Mouse (Mus musculus): Measurements from ENCODE around the gene Gm20388. TPM values are rescaled to one million over a fixed set of nuclear protein-coding genes. Genes with fewer than 3 reads are reported as not detected.

Gene Gm20388
- polyA plus RNA-seq, 1 experiment from 2014 or later = not detected

DNA sequence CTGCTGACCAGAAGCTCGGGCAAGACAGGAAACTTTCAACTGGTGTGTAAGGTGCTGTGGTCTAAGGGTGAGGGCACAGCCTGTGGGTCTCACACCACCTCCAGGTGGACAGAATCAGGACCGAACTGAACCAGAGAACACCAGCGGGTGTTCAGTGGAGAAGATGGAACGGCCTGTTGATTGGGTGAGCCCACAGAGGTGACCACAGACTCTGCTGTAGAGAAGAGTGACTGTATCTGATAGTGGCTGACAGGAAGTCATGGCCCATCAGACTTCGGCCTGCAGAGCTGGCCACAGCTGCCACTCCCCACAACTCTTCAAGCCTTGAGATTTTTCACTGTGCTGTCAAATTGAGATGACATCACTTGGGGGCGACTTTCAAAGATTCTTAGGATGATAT lies 3808.6 kb downstream of the Gm20388 start:
- DNase-seq (ENCODE audit: low spot score) (no peak), ATAC-seq (ENCODE audit: low FRiP score) (no peak)
- no peak overlapping the region for H3K9ac ChIP-seq
- H3K4me2 ChIP-seq (replicated peaks) = no peak overlapping the region
- no peaks in the 10 kb centered on the region for H3K36me3 ChIP-seq (replicated peaks; ENCODE audit: control insufficient read depth, insufficient read depth)
- no peak overlapping the region for H3K4me3 ChIP-seq (replicated peaks; ENCODE audit: low read length)
- H3K27me3 ChIP-seq (ENCODE audit: control insufficient read depth, insufficient read depth, low read length) = no peaks in the 10 kb centered on the region
- WGBS = 93% methylated on average over 6 of the region's 6 CpGs
- no peak overlapping the region for H3K27ac ChIP-seq
- H3K4me1 ChIP-seq (replicated peaks; ENCODE audit: control insufficient read depth, insufficient read depth, low read length) = peaks cover 5% of the 10 kb centered on the region; the same call in 1 of the 2 replicates
- no peaks in the 10 kb centered on the region for H3K9me3 ChIP-seq (ENCODE audit: control insufficient read depth, low read length)

DNA sequence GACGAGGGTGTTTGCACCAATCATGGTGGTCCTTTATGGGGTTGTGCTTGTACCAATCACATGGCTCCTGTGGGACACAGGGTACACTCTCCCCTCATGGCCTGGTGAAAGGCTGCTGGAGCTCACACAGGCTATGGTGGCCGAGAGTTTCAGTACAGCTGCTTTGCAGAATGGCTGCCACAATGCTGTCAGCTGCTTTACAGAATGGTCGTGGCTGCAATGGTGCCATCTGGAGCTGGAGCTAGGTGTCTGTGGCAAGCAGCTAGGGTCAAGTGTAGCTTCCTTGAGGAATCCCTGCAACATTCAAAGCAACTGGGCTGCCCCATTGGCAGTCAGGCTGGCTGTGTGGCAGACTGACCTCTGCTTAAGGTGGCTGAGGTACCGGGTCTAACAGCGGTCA lies 3809.2 kb downstream of the Gm20388 start:
- H3K27me3 ChIP-seq (ENCODE audit: control insufficient read depth, insufficient read depth, low read length) = no peaks in the 10 kb centered on the region
- no peak overlapping the region for H3K4me2 ChIP-seq (replicated peaks)
- H3K4me1 ChIP-seq (replicated peaks; ENCODE audit: control insufficient read depth, insufficient read depth, low read length) = peaks cover 5% of the 10 kb centered on the region; the same call in 1 of the 2 replicates
- 61% methylated on average over 5 of the region's 5 CpGs for WGBS
- H3K27ac ChIP-seq = no peak overlapping the region
- H3K9me3 ChIP-seq (ENCODE audit: control insufficient read depth, low read length) = no peaks in the 10 kb centered on the region
- no peak for ATAC-seq (ENCODE audit: low FRiP score)
- no peak overlapping the region for H3K9ac ChIP-seq
- no peaks in the 10 kb centered on the region for H3K36me3 ChIP-seq (replicated peaks; ENCODE audit: control insufficient read depth, insufficient read depth)
- DNase-seq (ENCODE audit: low spot score) = no peak
- no peak overlapping the region for H3K4me3 ChIP-seq (replicated peaks; ENCODE audit: low read length)

DNA sequence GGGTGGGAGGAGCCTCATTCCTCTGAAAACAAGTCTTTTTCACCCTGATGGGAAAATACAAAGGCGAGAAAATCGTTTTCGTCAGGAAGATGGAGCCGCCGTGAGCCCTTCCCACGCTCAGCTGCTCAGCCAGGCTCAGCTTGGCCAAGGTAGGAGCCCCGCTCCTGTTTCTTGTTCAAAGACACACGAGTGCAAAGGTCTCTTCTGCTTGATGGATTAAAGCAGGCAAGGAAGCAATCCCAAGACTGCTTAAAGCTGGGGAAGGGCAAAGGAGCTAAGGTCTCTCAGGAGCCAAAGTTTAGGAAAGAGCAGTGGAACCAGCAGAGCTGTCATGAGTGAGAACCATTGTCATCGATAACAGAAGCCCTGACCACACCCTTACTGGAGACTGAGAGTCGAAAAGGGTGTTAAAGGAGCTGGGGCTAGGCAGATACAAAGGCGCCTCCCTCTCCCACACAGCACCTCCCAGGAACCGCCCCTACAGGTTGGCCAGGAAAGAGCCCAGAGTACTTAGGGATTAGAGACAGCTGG lies 3809.9 kb downstream of the Gm20388 start:
- Histone ChIP-seq H3K36me3 (replicated peaks; ENCODE audit: control insufficient read depth, insufficient read depth) (no peaks in the 10 kb centered on the region), H3K9ac (no peak overlapping the region), H3K4me2 (replicated peaks) (no peak overlapping the region), H3K4me1 (replicated peaks; ENCODE audit: control insufficient read depth, insufficient read depth, low read length) (peaks cover 10% of the 10 kb centered on the region), H3K27ac (no peak overlapping the region), H3K4me3 (replicated peaks; ENCODE audit: low read length) (no peak overlapping the region), H3K9me3 (ENCODE audit: control insufficient read depth, low read length) (no peaks in the 10 kb centered on the region), H3K27me3 (ENCODE audit: control insufficient read depth, insufficient read depth, low read length) (no peaks in the 10 kb centered on the region)
- WGBS = 18% methylated on average over 12 of the region's 12 CpGs
- ATAC-seq (ENCODE audit: low FRiP score) (no peak), DNase-seq (ENCODE audit: low spot score) (no peak)

DNA sequence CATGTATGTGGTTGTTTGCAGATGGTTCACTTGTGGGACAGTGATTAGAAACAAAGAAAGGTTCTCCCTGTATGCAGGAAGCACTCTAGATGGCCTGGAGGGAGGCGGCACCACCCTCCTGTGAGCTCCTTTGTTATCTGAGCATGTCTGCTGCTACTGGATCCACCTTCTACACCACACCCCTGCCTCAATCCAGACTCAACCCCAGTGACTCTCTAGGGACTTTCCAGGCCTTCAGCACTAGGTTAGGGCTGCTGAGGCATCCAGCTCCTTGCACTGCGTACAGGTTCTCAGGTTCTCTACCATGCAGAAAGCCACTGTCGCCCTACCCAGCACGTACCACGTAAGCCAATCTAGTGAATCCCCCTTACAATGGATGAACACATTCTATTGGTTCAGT lies 3811.6 kb downstream of the Gm20388 start:
- no peak overlapping the region for H3K4me3 ChIP-seq (replicated peaks; ENCODE audit: low read length)
- H3K4me2 ChIP-seq (replicated peaks) = no peak overlapping the region
- DNase-seq (ENCODE audit: low spot score) = no peak
- peaks cover 8% of the 10 kb centered on the region for H3K4me1 ChIP-seq (replicated peaks; ENCODE audit: control insufficient read depth, insufficient read depth, low read length)
- ATAC-seq (ENCODE audit: low FRiP score) = no peak
- 88% methylated on average over 5 of the region's 5 CpGs for WGBS
- no peak overlapping the region for H3K9ac ChIP-seq
- H3K9me3 ChIP-seq (ENCODE audit: control insufficient read depth, low read length) = no peaks in the 10 kb centered on the region
- no peak overlapping the region for H3K27ac ChIP-seq
- H3K27me3 ChIP-seq (ENCODE audit: control insufficient read depth, insufficient read depth, low read length) = no peaks in the 10 kb centered on the region
- no peaks in the 10 kb centered on the region for H3K36me3 ChIP-seq (replicated peaks; ENCODE audit: control insufficient read depth, insufficient read depth)

DNA sequence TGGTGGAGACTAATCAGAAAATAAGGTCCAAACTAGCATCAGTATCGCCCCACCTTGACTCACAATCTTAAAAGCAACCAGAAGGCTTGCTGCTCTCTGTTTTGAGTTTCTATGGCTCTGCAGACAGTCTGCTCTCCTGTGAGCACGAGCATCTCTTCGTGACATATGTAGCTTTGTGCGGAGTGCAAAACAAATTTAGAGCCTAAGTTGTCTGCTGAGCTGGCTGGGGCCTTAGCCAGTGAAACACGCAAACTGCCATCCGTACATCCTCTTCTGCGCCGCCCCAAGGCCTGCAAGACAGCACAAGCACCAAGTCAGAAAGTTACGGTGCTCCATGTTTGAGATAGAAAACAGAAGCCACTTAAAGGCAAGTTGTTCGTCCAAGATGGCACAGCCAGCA lies 3814.1 kb downstream of the Gm20388 start:
- H3K4me3 ChIP-seq (replicated peaks; ENCODE audit: low read length) = no peak overlapping the region
- H3K36me3 ChIP-seq (replicated peaks; ENCODE audit: control insufficient read depth, insufficient read depth) = no peaks in the 10 kb centered on the region
- no peak overlapping the region for H3K27ac ChIP-seq
- DNase-seq (ENCODE audit: low spot score) = no peak
- H3K27me3 ChIP-seq (ENCODE audit: control insufficient read depth, insufficient read depth, low read length) = no peaks in the 10 kb centered on the region
- H3K4me1 ChIP-seq (replicated peaks; ENCODE audit: control insufficient read depth, insufficient read depth, low read length) = peaks cover 26% of the 10 kb centered on the region
- H3K9me3 ChIP-seq (ENCODE audit: control insufficient read depth, low read length) = no peaks in the 10 kb centered on the region
- H3K9ac ChIP-seq = no peak overlapping the region
- 95% methylated on average over 10 of the region's 10 CpGs for WGBS
- no peak for ATAC-seq (ENCODE audit: low FRiP score)
- no peak overlapping the region for H3K4me2 ChIP-seq (replicated peaks)

DNA sequence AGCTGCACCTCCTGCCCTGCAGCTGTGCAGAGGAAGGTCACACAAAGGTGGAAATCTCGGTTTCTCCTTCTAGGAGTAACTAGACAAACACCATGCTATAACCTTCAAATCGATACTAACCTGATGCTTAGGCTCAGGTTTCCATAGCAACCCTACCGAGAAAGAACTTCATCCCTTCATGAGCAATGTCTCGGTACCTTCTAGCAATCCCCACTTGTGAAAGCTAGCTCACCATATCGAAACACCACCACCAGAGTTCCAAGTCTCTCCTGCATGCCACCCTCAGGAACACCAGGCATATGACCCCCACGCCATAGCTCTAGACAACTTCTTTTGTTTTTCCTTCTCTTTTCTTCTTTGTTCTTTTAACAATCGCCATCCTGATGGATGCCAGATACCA lies 3814.6 kb downstream of the Gm20388 start:
- no peaks in the 10 kb centered on the region for H3K36me3 ChIP-seq (replicated peaks; ENCODE audit: control insufficient read depth, insufficient read depth)

DNA sequence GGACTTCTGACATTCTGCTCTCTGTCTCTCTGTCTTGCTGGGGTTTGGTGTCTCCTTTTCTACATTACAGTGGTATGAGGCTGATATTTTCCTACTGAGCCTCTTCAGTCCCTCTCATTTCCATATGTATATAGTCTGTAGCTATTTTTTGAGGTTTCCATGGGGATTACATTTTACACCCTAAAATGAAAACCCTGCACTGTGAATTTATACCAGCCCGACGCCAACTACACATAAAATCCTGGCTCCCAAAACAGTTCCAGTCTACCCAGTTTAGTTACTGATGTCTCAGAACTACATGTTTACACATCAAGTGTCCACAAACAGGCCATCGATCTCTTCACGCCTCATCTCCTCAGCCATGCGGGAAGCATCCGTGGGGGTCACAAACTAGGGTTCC lies 3816.1 kb downstream of the Gm20388 start:
- no peaks in the 10 kb centered on the region for H3K9me3 ChIP-seq (ENCODE audit: control insufficient read depth, low read length)
- H3K36me3 ChIP-seq (replicated peaks; ENCODE audit: control insufficient read depth, insufficient read depth) = no peaks in the 10 kb centered on the region
- 80% methylated on average over 6 of the region's 6 CpGs for WGBS
- H3K27me3 ChIP-seq (ENCODE audit: control insufficient read depth, insufficient read depth, low read length) = no peaks in the 10 kb centered on the region
- H3K4me2 ChIP-seq (replicated peaks) = no peak overlapping the region
- no peak overlapping the region for H3K9ac ChIP-seq
- no peak overlapping the region for H3K4me3 ChIP-seq (replicated peaks; ENCODE audit: low read length)
- ATAC-seq (ENCODE audit: low FRiP score) (no peak), DNase-seq (ENCODE audit: low spot score) (no peak)
- H3K27ac ChIP-seq = no peak overlapping the region
- peaks cover 36% of the 10 kb centered on the region for H3K4me1 ChIP-seq (replicated peaks; ENCODE audit: control insufficient read depth, insufficient read depth, low read length)

More for the DNA sequence above, 3814.6 kb downstream of the Gm20388 start:
- Histone ChIP-seq H3K4me2 (replicated peaks) (no peak overlapping the region), H3K4me1 (replicated peaks; ENCODE audit: control insufficient read depth, insufficient read depth, low read length) (peaks cover 31% of the 10 kb centered on the region), H3K4me3 (replicated peaks; ENCODE audit: low read length) (no peak overlapping the region), H3K27me3 (ENCODE audit: control insufficient read depth, insufficient read depth, low read length) (no peaks in the 10 kb centered on the region), H3K9me3 (ENCODE audit: control insufficient read depth, low read length) (no peaks in the 10 kb centered on the region), H3K27ac (no peak overlapping the region), H3K9ac (no peak overlapping the region)
- DNase-seq (ENCODE audit: low spot score) (no peak), ATAC-seq (ENCODE audit: low FRiP score) (no peak)
- WGBS = 49% methylated on average over 7 of the region's 7 CpGs

DNA sequence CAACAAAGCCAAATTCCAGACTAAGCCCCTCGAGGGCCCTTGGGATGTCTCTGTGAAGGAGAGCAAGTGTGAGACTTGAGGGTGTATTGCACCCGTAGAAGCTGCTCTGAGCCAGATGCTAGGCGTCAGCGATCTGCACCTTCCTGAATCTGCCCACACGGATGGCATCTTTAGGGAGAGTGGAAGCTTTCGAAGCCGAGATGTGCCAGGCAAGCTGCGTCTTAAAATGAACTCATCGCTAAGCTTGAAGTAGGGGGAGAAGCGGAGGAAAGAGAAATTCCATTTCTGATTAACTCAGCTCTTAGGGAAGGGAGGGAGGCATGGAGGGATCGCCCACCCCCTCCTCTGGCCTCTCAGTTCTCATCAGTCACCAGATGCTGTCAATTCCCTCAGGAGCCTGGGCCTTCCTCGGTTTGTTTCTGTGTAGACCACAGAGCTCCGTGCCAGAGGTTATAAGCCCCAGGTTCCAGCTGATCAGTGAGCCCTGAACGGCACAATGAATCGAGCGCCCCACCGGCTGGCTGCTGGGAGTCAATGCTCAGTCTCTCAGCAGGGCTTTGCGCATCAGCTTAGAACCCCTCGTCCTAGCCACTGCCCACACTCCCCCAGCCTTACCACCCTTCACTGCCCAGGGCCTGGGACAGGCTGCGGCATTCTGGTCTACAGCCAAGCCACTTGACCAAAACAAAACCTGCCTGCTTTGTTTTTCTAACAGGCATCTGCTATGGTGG lies 3818.6 kb downstream of the Gm20388 start:
- ATAC-seq (ENCODE audit: low FRiP score) (peak; percentile 77), DNase-seq (ENCODE audit: low spot score) (peak; percentile 60)
- peaks cover 36% of the 10 kb centered on the region for H3K4me1 ChIP-seq (replicated peaks; ENCODE audit: control insufficient read depth, insufficient read depth, low read length)
- 9% methylated on average over 20 of the region's 20 CpGs for WGBS
- H3K36me3 ChIP-seq (replicated peaks; ENCODE audit: control insufficient read depth, insufficient read depth) = no peaks in the 10 kb centered on the region
- H3K27ac ChIP-seq = peak overlapping the region; percentile 71
- peak overlapping the region; percentile 40 for H3K4me2 ChIP-seq (replicated peaks)
- H3K9ac ChIP-seq = peak overlapping the region; percentile 34
- H3K27me3 ChIP-seq (ENCODE audit: control insufficient read depth, insufficient read depth, low read length) = no peaks in the 10 kb centered on the region; the same call in 1 of the 2 replicates
- H3K9me3 ChIP-seq (ENCODE audit: control insufficient read depth, low read length) = no peaks in the 10 kb centered on the region
- no peak overlapping the region for H3K4me3 ChIP-seq (replicated peaks; ENCODE audit: low read length)

DNA sequence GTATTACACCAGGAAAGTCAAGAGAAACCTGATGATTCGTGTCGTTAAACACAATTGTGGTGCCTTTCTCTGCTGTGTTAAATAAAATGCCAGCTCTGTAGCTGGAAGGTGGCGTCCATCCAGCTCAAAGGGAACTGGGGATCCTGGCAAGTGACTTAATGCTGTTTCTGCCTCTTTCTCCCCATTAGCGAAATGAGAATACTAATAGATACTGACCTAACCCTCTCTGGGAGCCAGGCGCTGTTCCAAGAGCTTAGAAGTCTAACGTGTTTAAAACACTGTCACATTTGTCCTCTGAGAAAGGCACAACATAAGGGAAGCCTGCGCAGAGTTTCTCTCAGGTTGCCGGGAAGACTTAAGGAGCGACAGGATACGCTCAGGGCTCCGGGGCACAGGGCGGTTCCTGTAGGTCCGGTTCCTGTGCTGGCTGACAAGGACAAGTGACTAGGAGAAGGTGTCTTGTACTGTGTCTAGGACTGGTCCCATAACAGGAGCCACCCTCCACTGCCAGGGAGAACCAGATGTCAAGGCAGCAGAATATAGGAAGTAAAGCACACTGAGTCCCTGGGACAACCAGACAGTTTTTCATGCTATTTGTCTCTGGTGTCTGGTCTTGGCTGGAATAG lies 3819.3 kb downstream of the Gm20388 start:
- WGBS = 46% methylated on average over 13 of the region's 13 CpGs
- ATAC-seq (ENCODE audit: low FRiP score) (peak; percentile 59), DNase-seq (ENCODE audit: low spot score) (peak; percentile 56)
- Histone ChIP-seq H3K9ac (0 out of 2 replicates have a peak overlapping the region, but pooled peaks have one; percentile 34), H3K4me1 (replicated peaks; ENCODE audit: control insufficient read depth, insufficient read depth, low read length) (peaks cover 36% of the 10 kb centered on the region), H3K4me3 (replicated peaks; ENCODE audit: low read length) (no peak overlapping the region), H3K27ac (peak overlapping the region; percentile 71), H3K4me2 (replicated peaks) (peak overlapping the region; percentile 40; the same call in 1 of the 2 replicates), H3K9me3 (ENCODE audit: control insufficient read depth, low read length) (no peaks in the 10 kb centered on the region), H3K36me3 (replicated peaks; ENCODE audit: control insufficient read depth, insufficient read depth) (no peaks in the 10 kb centered on the region), H3K27me3 (ENCODE audit: control insufficient read depth, insufficient read depth, low read length) (no peaks in the 10 kb centered on the region; the same call in 1 of the 2 replicates)
